Mouse (Mus musculus) telencephalon, adult 2 months (tissue): ENCODE measurements at regions not wholly inside any gene's neighbourhood (a gene's known extent, or its start where the extent isn't known, plus 50 kb on each side); places are given as distances from the start of the nearest gene placed in this dataset.

Experiments used
- DNase-seq: peaks from one replicate; pipeline ENCODE4 v3.0.0-alpha.2; 2011; ENCODE audit warnings: low read depth, low spot score

DNA sequence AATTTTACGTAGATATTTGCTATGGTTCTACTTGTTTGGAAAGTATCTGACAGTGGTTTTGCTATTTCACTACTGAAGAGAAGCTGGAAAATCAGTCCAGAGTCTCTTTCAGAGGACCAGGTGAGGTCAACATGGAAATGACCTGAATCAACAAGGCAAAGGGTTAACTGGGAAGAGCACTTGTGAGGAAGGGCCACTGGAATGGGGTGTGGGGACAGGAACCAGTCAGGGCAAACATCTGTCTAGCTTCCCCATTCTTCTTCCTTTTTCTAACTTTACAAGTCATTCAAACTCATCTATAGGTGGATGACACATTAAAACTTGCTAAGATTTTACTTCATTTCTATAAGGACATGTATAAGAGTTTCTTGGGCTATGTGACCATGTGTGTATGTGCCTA is 283.7 kb downstream of the Gm11146 start:
- DNase-seq: no peak

DNA sequence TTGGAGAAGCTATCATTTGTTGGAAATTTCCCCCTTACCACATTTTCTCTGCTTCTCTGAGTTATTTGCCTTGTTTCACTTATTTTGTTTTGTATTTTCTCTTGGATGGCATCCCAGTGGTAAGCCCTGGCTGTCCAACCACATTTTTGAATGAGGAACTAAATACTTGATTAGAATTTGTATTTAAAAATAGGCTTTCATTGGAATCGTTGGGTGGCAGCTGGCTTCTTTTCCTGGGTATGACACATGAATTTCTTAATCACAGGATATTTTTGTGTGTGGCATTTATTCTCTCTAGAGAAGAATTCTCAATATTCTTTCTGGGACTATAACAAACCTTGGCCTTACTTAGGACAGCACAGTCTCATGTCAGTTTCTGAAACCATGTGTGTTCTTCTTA is 286.5 kb downstream of the Gm11146 start:
- DNase-seq: no peak

DNA sequence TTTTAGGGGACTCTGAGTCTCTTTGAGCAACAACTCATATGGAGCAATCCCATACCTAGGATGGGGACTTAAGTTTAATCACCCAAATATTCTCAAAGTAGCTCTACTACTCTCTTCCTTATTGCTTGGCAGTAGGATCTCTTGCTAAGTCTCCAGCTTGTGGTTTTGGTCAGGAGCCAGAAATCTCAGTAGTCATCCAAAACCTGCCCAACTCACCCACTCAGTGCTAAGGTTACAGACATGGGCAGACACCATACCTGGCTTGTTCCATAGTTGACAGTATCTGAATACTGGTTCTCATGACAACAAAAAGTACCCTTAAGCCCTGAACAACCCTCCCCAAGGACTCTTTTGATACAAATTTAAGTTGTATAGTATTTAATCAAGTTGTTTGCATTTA is 288.7 kb downstream of the Gm11146 start:
- DNase-seq: no peak

DNA sequence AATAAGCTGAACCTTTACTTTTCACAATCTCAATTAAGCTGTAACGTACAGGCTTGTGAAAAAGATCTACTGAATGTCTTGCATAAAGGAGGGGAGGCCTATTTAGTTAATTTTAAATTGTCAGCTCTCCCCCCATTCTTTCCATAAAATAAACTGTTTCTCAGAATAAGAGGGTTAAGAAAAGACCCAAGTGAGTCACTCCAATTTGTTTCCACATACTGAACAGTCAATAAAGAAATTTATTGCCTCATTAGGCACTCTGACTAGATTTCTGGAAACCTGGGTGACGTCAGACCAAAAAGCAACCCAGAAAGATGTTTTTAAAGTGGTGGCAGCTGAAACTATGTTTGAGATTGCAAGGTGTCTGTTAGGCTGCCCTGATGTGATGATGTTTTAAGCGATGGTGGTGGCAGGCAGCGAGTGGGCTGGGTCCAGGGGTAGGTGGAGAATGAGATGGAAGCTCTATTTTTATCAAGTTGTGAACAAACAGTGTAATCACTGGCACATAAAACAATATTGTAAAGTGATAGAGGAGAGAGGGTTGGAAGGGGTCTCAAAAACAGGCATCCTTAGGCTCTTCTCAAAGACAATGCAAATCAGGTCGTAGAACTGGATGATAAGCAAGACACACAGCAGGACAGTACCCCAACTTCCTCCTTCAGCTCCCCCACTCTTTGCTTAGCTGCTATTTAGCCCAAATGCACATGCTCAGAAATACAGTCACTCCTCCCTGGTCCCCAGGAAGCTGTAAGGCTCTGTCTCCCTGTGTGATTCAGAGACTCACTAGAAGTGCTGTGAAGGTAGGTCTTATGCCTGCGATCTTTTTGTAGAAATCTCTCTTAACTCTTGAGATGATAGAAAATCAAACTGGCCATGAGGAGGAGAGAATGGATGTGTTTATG is 288.0 kb downstream of the Usp25 start:
- DNase-seq: no peak

DNA sequence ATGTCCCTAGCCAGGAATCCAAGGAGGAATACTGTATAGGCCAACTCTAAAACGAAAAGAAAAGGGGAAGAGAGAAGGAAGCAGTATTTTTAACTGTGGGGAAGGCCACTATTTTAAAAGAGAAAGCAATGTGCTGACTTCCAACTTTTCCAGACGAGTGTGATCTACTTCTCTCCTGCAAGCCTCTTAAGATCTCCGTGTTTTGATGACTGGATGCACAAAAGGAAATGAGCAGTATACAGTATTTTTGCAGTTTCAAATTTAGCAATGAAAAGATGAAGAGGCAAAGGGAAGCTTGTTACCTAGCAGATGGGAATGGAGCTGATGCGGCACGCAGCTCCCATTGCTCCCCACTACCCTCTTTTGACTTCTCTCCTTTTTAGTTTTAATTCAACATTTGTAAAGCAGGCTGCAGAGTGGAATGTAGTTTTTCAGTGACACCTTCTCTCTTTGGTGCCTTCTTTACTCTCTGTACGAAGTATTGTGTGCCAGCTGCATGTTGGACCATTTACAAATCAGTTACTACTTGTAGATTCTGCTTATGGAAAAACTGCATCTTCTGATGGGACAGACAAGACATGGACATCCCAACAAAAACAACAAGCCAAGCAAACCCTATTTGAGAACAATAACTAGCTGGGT is 287.2 kb downstream of the Usp25 start:
- DNase-seq: peak; percentile 35

DNA sequence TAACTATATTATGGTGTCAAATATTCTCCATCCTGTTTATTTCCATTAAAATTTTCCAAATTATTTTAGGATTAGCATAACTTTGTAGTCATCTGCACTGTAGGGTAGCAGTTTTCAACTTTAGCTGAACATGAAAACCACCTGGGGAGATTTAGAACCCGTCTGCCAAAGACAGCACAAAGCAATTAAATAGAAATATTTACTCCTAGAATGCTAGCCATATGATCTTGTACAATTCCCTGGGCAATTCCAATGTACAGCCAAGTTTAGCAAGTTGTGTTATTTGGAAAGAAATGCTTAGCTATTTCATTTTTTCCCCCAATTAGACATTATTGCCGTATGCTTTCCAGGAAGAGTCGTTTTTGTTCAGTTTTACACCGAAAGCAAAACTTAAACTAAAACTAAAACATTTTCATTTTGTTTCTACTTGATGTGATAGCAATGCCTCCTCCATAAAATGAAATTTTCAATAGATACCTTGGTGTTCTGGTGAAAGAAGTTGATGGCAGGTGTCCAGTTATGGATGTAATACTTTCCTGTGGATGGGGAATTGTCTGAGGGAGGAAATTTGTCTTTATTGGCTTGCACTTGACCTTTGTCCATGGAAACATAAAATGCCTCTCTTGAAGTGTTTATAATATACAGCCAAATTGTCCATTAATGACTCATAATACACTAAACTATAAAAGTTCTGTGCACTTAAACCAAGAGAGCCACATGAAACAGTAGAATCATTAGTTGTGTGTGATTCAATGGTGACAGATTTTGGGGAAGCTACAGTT is 282.3 kb downstream of the Usp25 start:
- DNase-seq: no peak

DNA sequence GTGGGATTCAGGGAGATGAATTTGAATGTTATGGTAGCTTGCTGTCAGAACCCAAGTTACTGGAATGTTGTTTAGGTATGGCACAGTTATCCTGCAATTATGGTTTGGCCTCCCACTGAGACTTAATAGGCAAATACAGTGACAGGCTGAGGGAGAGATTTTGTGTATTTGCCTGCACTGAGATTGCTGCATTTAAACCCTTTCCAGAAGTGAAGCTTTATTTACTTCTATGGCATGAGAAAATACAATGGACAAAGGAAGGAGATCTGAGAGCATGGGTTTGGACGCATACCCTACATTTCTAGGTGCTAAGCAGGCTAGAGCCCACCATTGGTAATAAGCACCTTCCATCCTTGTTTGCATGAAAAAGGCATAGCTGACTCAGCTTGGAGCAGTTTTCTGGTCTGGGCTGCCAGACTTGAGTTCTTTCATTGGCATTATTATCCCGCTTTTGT is 278.8 kb downstream of the Usp25 start:
- DNase-seq: no peak

DNA sequence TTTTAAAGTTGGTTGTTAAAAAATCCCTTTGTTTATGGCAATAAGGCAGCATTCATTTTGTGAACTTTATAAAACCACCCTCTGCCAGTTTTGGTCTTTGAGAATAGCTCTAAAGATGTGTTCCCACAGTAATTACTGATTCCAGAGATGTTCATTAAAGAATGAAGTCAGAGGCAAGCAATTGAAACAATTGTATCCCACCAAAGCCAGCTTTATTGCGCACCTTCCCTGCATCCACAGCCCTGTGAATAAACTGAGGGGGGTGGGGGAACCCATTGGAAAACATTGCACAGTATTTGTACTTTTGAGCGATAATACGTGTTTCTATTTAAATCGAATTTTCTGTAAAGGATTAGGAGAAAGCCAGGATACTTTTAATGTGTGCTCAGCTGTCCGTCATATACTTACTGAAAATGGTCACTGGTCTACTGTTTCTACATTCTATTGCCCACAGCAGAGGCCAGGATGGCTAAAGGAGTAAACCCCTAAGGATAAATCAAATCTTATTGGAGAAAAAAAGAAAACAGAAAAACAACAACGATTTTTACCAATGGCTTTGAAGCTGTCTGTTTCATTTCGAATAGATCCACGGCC is 278.3 kb downstream of the Usp25 start:
- no peak for DNase-seq

DNA sequence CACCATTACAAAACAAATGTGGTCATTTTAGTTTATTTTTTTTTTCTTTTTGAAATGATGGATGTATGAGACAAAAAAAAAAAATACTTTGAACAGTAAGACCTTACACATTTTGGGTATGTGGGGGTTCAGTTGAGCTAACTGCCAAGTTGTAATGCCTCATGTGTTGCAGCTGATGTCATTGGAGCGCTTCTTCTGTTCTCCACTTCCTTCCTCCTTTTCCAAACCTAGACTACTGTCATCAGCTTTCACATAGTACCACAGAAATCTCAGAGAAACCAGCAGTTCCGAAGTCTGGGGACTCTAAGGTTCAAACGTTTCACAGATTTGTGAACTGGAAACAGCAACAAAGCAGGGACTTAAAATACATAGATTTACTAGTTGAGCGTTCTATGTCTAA is 270.7 kb downstream of the Usp25 start:
- no peak for DNase-seq

DNA sequence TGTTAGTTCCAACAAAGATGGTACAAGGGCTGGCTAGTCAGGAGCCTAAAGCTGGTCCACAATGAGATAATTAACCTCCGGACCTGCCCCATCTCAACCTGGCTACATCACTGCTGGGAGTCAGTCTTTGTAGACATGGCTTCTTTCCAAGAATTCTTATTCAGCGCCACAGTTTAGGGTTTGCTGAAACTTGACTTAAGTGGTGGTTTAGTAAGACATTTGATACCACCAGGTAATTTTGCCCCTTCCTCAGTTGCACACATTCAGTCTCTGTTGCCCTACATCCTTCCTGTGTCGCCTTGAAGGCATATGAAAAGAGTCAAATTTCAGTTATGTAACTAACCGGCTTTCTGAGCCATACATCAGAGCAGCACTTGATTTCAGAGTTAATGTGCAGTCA is 266.4 kb downstream of the Usp25 start:
- no peak for DNase-seq

DNA sequence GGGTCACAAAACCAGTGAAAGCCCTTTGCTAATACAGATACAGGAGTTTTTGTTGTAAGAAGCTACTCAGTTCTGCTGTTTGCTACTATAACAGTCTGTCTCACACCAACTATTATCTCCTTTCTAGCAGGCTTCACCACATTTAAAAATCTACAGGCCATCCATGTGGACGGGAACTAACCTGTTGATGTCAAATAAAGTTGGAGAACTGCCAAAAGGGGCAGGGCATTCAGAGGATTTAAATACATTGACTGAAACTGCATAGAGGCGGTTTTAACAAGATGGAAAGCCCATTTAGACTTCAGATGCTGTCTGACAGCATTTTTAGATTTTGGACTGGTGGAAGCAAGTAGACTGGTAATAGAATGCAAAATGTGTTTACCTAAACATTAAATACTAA is 266.0 kb downstream of the Usp25 start:
- DNase-seq: no peak

DNA sequence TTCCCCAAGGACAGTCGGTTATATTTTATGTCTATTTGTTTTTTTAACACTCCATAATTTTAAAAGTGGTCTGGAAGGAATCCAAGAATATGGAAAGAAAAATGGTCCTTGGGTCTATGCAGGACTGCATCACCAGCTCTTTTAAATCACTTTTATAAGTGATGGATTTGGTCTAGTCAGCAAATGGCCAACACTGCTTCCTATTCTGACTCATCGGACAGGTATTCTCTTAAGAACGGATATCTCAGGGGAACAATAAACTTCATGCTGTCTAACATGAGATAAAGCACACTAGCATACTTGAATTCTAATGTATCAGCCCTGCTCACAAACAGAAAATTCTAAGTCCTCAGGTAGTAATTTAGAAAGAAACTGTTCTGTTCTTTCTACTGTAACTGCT is 259.8 kb downstream of the Usp25 start:
- no peak for DNase-seq

DNA sequence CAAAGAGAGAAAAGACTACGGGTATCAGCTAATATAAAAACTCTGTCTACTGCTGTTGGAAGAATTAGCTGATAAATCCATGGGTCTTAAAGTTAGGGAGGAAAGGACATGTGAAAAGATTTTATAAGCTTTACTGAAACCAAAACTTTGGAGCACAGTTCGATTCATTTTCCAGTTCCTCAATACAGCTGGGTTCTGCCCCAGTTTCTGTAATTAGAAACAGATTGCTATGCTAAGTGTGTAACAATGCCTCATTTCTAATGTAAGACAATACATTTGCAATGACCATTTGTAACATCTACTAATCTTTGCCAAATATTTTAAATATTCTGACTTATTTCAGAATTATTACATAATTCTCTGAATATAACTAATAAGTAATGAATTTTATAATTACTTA is 255.4 kb downstream of the Usp25 start:
- no peak for DNase-seq

DNA sequence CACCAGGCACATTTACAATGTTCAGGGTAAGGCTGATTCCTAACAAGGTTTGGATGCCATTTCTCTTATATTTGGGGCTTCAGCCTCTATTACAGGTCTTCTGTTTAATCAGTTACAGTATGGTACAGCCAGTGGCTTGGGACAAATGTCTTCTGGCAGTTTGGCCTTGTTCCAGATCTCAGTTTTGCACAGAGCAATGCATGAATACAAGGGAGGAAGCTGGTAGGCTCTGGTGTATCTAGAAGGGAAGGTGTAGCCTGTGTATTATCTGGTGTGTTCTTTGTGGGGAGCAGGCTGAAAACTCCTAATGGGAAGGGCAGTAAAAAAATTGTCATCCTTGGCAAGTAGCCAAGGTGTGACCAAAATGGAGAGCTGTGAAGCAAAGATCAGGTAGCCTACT is 254.2 kb downstream of the Usp25 start:
- DNase-seq: no peak

DNA sequence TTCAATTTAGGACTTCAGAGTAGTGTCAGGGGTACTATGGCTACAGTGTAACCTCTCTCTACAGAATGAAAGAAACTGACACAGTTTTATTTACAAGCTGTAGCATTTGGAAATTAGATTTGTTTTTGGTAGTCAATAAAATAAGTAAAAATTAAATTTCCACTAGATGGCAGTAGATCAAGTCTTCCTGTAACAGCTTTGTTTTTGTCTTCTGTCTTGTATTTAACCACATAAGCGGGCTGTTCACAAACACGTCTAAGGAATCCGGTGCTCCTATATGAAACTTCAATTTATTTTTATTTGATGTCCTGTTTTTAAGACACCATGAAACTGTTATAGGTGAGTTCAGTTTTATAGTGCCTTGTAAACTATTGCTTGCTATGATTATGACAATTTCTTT is 238.8 kb downstream of the Usp25 start:
- peak; percentile 22 for DNase-seq

DNA sequence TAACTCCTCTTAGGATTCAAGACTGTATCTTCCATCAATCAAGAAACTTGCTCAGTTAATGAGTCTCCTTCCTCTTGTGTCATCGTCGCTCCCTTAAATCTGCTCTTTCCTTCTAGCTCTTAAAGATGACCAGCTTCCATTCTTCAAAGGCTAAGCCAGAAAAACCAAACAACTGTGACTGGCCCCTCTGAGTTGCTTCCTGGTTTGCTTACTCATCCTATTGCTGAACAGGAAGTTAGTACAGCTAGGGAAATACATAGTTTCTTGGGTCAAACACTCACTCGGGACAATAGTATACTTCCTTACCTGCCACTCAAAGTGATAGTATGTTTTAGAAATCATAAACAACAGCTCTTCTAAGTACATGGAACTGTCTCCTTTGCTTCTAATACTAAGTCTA is 237.9 kb downstream of the Usp25 start:
- no peak for DNase-seq

DNA sequence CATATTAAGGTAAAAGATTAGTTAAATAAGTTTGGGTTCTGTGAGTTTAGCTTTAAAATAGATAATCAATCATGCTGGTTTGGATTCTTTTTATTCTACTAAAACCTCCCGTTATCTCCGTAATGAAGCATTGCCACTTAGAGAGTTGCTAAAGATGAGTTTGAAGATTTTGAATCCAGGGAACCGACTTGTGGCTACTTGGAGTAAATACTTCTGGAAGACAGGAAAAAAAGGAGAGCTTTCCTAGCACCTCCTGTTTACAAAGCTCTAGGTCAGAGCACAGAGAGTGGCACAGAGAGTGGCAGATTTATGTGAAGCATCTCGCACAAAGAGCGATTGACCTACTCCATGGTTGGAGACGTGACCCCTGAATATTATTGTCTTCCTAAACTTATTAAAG is 227.4 kb downstream of the Usp25 start:
- DNase-seq: no peak

DNA sequence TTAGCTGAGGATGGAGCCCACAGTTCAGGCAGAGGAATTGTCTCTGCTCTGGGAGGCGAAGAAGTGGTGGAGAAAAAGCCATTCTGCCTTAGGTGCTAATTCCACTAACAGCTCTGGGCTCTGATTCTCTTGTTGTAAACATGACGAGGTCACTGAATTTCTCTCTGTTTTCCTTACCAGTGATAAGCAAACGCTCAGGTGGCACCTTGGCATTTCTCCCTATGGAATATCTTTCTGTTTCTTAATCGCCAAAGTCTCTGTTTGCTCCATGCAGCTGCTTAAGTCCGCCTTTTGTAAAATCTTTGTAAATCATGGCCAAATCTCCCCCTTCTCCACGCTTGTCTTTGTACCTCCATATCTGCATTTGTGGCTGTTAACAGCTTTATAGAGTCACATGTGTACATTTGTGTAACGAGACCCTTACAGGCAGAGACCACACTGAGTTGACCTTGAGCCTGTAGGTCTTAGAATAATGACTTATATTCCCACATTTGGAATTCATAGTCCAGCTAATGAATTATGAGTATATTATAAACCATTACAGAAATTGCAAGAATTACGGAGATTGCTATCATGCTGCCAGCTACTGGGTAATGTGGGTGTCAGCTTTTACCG is 225.8 kb downstream of the Usp25 start:
- peak; percentile 23 for DNase-seq

DNA sequence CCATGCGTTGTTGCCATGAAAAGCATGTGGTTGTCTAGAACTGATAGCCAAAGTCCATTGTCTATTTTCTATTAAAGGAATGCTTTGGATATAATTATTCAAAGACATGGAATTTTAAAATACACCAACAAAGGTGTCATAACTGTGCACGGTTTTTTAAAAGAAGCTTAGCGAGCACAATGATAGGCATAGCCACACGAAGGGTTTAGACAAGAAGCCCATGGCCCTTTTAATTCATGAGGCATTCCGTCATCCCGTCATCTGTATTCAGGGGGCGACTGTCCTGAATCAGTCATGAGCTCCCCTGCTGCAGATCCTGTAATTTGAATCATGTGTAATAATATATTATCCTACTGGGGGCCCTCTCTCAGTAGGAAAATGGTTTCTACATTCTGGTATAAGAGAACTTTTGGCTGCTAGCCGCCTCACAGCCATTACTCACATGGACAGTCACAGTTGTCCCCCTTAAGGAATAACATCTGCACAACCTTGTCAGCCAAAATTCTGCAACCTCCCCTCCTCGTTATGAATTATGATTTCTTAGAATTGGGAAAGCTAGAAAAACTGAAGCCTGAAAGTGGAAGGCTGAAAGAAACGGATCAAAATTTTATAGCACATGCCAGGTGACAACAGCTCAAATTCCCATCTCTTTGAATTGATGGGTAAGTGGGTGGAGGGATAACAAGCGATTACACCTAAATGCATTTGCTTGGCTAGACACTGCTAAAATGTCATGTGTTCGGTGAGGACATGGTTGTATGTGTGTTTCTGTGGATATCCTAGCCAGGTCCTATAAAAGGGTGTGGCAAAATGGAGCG is 225.1 kb downstream of the Usp25 start:
- DNase-seq: peak; percentile 28

DNA sequence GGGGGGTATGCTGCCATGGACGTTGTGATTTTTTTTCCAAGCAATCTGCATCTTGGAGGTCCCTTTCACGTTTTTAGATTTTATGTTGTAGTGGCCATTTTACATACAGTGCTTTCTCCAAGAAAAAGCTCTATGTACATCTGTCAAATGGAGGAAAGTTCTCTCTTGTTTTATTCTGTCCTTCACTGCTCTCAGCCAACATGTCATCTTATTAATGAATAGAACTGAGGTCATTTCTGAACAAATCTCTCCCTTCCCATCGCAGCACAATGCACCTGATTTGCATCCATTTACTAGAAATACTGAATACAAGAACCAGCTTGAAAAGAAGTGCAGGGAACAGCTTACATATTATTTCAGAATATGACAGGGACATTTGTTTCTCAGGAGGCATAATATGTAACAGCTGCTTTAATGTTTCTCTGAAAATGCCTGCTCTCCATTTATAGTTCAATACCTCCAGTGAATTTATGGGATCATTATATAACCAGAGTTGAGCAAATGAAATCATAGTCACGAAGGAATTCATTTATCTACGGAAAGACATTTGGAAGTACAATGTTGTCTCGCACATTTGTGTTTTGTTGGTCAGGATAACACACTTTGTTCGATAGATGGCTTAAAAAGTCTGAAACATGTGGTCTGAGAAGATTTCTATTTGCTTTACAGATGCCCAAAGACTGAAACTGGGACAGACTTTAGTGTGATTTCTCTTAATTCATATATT is 224.3 kb downstream of the Usp25 start:
- DNase-seq: peak; percentile 68
